Mouse (Mus musculus): Measurements from ENCODE around the gene Rxylt1. TPM values are rescaled to one million over a fixed set of nuclear protein-coding genes. Genes with fewer than 3 reads are reported as not detected.
A peak's percentile ranks its signal among the peaks of the same experiment; 100 is the strongest.

Rxylt1 gene
- polyA plus RNA-seq, 1 experiment: 1.5 TPM

- no peak overlapping the region for H3K4me3 ChIP-seq (ENCODE audit: extremely low read depth, insufficient read depth, insufficient read length)
- DNase-seq (ENCODE audit: low read depth in 1 of 2, low spot score in 2 of 2): no peak
- H3K27ac ChIP-seq (ENCODE audit: insufficient read depth, low read length): no peak overlapping the region
- H3K36me3 ChIP-seq (ENCODE audit: control insufficient read depth, insufficient read depth, low read length): no peaks in the 10 kb centered on the region
- 91% methylated on average over 6 of the region's 6 CpGs for WGBS
- no peaks in the 10 kb centered on the region for H3K4me1 ChIP-seq (ENCODE audit: control insufficient read depth, insufficient read depth, insufficient read length)
- TF ChIP-seq CTCF (IDR thresholded peaks at IDR 0.05; ENCODE audit: extremely low read depth, insufficient read depth, insufficient read length, insufficient replicate concordance): no peak
- H3K27me3 ChIP-seq (ENCODE audit: control insufficient read depth, insufficient read depth, low read length): no peaks in the 10 kb centered on the region
Observed at GRCm38 (mm10) chr10:122055826-122056225, 41.3 kb downstream of the Rxylt1 start.

GRCm38 (mm10) chr10:122054535-122054934 is 42.6 kb downstream of the Rxylt1 start:
- DNase-seq (ENCODE audit: low read depth in 1 of 2, low spot score in 2 of 2): peak; percentile 42 to 61
- peak; percentile 66; the same call in 1 of the 2 replicates for TF ChIP-seq CTCF (IDR thresholded peaks at IDR 0.05; ENCODE audit: extremely low read depth, insufficient read depth, insufficient read length, insufficient replicate concordance)
- no peak for TF ChIP-seq POLR2A (IDR thresholded peaks at IDR 0.05; ENCODE audit: low read depth, low read length)
- 5% methylated on average over 8 of the region's 8 CpGs for WGBS

GRCm38 (mm10) chr10:122051831-122052230 is 45.3 kb downstream of the Rxylt1 start:
- no peaks in the 10 kb centered on the region for H3K36me3 ChIP-seq (ENCODE audit: control insufficient read depth, insufficient read depth, low read length)
- TF ChIP-seq CTCF (IDR thresholded peaks at IDR 0.05; ENCODE audit: extremely low read depth, insufficient read depth, insufficient read length, insufficient replicate concordance) (peak; percentile 100), POLR2A (IDR thresholded peaks at IDR 0.05; ENCODE audit: low read depth, low read length) (no peak)
- DNase-seq (ENCODE audit: low read depth in 1 of 2, low spot score in 2 of 2): peak; percentile 65 to 71
- peaks cover 11% of the 10 kb centered on the region for H3K27me3 ChIP-seq (ENCODE audit: control insufficient read depth, insufficient read depth, low read length)
- H3K27ac ChIP-seq (ENCODE audit: insufficient read depth, low read length): no peak overlapping the region
- H3K4me1 ChIP-seq (ENCODE audit: control insufficient read depth, insufficient read depth, insufficient read length): peaks cover 8% of the 10 kb centered on the region
- no peak overlapping the region for H3K4me3 ChIP-seq (ENCODE audit: extremely low read depth, insufficient read depth, insufficient read length)
- 16% methylated on average over 6 of the region's 6 CpGs for WGBS

More at GRCm38 (mm10) chr10:122054535-122054934, 42.6 kb downstream of the Rxylt1 start:
- Histone ChIP-seq H3K4me3 (ENCODE audit: extremely low read depth, insufficient read depth, insufficient read length) (no peak overlapping the region), H3K4me1 (ENCODE audit: control insufficient read depth, insufficient read depth, insufficient read length) (no peaks in the 10 kb centered on the region), H3K27me3 (ENCODE audit: control insufficient read depth, insufficient read depth, low read length) (no peaks in the 10 kb centered on the region), H3K36me3 (ENCODE audit: control insufficient read depth, insufficient read depth, low read length) (no peaks in the 10 kb centered on the region), H3K27ac (ENCODE audit: insufficient read depth, low read length) (no peak overlapping the region)

GRCm38 (mm10) chr10:122047727-122048365 is 49.3 kb downstream of the Rxylt1 start:
- Histone ChIP-seq H3K4me1 (ENCODE audit: control insufficient read depth, insufficient read depth, insufficient read length) (peaks cover 8% of the 10 kb centered on the region), H3K27ac (ENCODE audit: insufficient read depth, low read length) (no peak overlapping the region), H3K27me3 (ENCODE audit: control insufficient read depth, insufficient read depth, low read length) (peaks cover 12% of the 10 kb centered on the region), H3K36me3 (ENCODE audit: control insufficient read depth, insufficient read depth, low read length) (no peaks in the 10 kb centered on the region), H3K4me3 (ENCODE audit: extremely low read depth, insufficient read depth, insufficient read length) (peak overlapping the region; percentile 55; the same call in 1 of the 2 replicates)
- DNase-seq (ENCODE audit: low read depth in 1 of 2, low spot score in 2 of 2): peak in 1 of 2 experiments; percentile 64
- 16% methylated on average over 38 of the region's 44 CpGs for WGBS
- no peak for TF ChIP-seq POLR2A (IDR thresholded peaks at IDR 0.05; ENCODE audit: low read depth, low read length)
- peak; percentile 66 for TF ChIP-seq CTCF (IDR thresholded peaks at IDR 0.05; ENCODE audit: extremely low read depth, insufficient read depth, insufficient read length, insufficient replicate concordance)

- no peak within 1 kb of the TSS for H3K27ac ChIP-seq (ENCODE audit: insufficient read depth, low read length)
- TF ChIP-seq POLR2A (IDR thresholded peaks at IDR 0.05; ENCODE audit: low read depth, low read length) (no peak), CTCF (IDR thresholded peaks at IDR 0.05; ENCODE audit: extremely low read depth, insufficient read depth, insufficient read length, insufficient replicate concordance) (no peak)
- peak in 1 of 2 experiments; percentile 8 for DNase-seq (ENCODE audit: low read depth in 1 of 2, low spot score in 2 of 2)
- no peaks in the 10 kb centered on the region for H3K36me3 ChIP-seq (ENCODE audit: control insufficient read depth, insufficient read depth, low read length)
- H3K4me1 ChIP-seq (ENCODE audit: control insufficient read depth, insufficient read depth, insufficient read length): peaks cover 8% of the 10 kb centered on the region
- peak within 1 kb of the TSS; percentile 55 for H3K4me3 ChIP-seq (ENCODE audit: extremely low read depth, insufficient read depth, insufficient read length)
- peaks cover 12% of the 10 kb centered on the region for H3K27me3 ChIP-seq (ENCODE audit: control insufficient read depth, insufficient read depth, low read length)
- WGBS: 1% methylated on average over 52 of the region's 79 CpGs
Observed at GRCm38 (mm10) chr10:122046904-122047726, 50.1 kb downstream of the Rxylt1 start, which contains the start of gene Srgap1. Srgap1 (minus strand) TSS chr10:122047315.

GRCm38 (mm10) chr10:122046511-122046903 is 50.7 kb downstream of the Rxylt1 start:
- Histone ChIP-seq H3K27me3 (ENCODE audit: control insufficient read depth, insufficient read depth, low read length) (peaks cover 12% of the 10 kb centered on the region), H3K4me1 (ENCODE audit: control insufficient read depth, insufficient read depth, insufficient read length) (peaks cover 8% of the 10 kb centered on the region), H3K27ac (ENCODE audit: insufficient read depth, low read length) (no peak overlapping the region), H3K36me3 (ENCODE audit: control insufficient read depth, insufficient read depth, low read length) (no peaks in the 10 kb centered on the region), H3K4me3 (ENCODE audit: extremely low read depth, insufficient read depth, insufficient read length) (peak overlapping the region; percentile 55)
- no peak for TF ChIP-seq CTCF (IDR thresholded peaks at IDR 0.05; ENCODE audit: extremely low read depth, insufficient read depth, insufficient read length, insufficient replicate concordance)
- no peak for TF ChIP-seq POLR2A (IDR thresholded peaks at IDR 0.05; ENCODE audit: low read depth, low read length)
- no peak for DNase-seq (ENCODE audit: low read depth in 1 of 2, low spot score in 2 of 2)
- 14% methylated on average over 13 of the region's 13 CpGs for WGBS
